Mouse (Mus musculus) limb, embryonic 14.5 days (tissue): ENCODE measurements around the gene Cpsf2. TPM values are rescaled to one million over a fixed set of nuclear protein-coding genes. Genes with fewer than 3 reads are reported as not detected.
"Not testable (repeated sequence)": the region's sequence is repeated elsewhere in the genome, so short reads cannot be mapped to it uniquely, and the experiment has no call there.

Source experiments
- ATAC-seq: fragments of 200-750 bp; cut with Nextera tagmentation; 2 replicates; pipeline ENCODE4 v1.8.0; 2017; ENCODE audit warnings: low read depth, moderate number of reproducible peaks, moderate TSS enrichment; ENCODE audit not compliant: low FRiP score
- DNase-seq: peaks from one replicate; pipeline ENCODE4 v3.0.0-alpha.2; 2015; ENCODE audit warnings: low spot score
- H3K27ac ChIP-seq: fragments of 300-500 bp; sonication (generic); replicated peaks from 2 replicates; pipeline ENCODE4 v1.5.1; 2014; ENCODE audit warnings: low read depth, mild to moderate bottlenecking, low read length, moderate library complexity, mixed read lengths
- H3K27me3 ChIP-seq: fragments of 300-500 bp; sonication (generic); 2 replicates; pipeline ENCODE4 v1.6.1; 2014; ENCODE audit warnings: low read length, mixed read lengths; ENCODE audit not compliant: control insufficient read depth, insufficient read depth
- H3K36me3 ChIP-seq: fragments of 300-500 bp; sonication (generic); 2 replicates; pipeline ENCODE4 v1.6.1; 2014; ENCODE audit warnings: mild to moderate bottlenecking, low read length, moderate library complexity, mixed read lengths; ENCODE audit not compliant: control insufficient read depth, insufficient read depth
- H3K4me1 ChIP-seq: fragments of 300-500 bp; sonication (generic); 2 replicates; pipeline ENCODE4 v1.6.1; 2014; ENCODE audit warnings: antibody characterized with exemption, low read length, mixed read lengths; ENCODE audit not compliant: control insufficient read depth, insufficient read depth
- H3K4me2 ChIP-seq: fragments of 300-500 bp; sonication (generic); replicated peaks from 2 replicates; pipeline ENCODE4 v1.6.1; 2014; ENCODE audit warnings: low read depth, mild to moderate bottlenecking, low read length, moderate library complexity; ENCODE audit not compliant: severe bottlenecking
- H3K4me3 ChIP-seq: fragments of 300-500 bp; sonication (generic); replicated peaks from 2 replicates; pipeline ENCODE4 v1.5.1; 2014; ENCODE audit warnings: low read length
- H3K9ac ChIP-seq: fragments of 300-500 bp; sonication (generic); 2 replicates; pipeline ENCODE4 v1.6.1; 2014; ENCODE audit warnings: mild to moderate bottlenecking, low read depth, low read length, moderate library complexity; ENCODE audit not compliant: severe bottlenecking
- H3K9me3 ChIP-seq: fragments of 300-500 bp; sonication (generic); 2 replicates; pipeline ENCODE4 v1.6.1; 2016; ENCODE audit warnings: low read length; ENCODE audit not compliant: control insufficient read depth
- POLR2A ChIP-seq: fragments of 200-500 bp; IDR thresholded peaks from 2 replicates; pipeline ENCODE4 v1.8.0; 2012; ENCODE audit warnings: inconsistent platforms, mild to moderate bottlenecking, moderate library complexity, borderline replicate concordance; ENCODE audit not compliant: insufficient read depth, insufficient read length; ENCODE audit errors: extremely low read depth
- WGBS: fragments of 180-500 bp; shearing (Covaris S2); extraction: QIAGEN DNeasy Blood & Tissue Kit; methylation state at CpG from one replicate; pipeline ENCODE4 v1.1.7; 2014; 5-methylcytosine and 5-hydroxymethylcytosine counted together
- polyA plus RNA-seq, 2 experiments: library from polyadenylated mRNA; depleted of rRNA in 1 of 2; stranded (reverse) in 1 of 2; unstranded in 1 of 2; fragments of >200 nt; fragmentation: Nextera tagmentation in 1 of 2; extraction: Ambion mirVana in 1 of 2; gene quantifications; 2 replicates each; pipeline versions ENCODE4 v1.2.1 to v1.2.3; 2012 to 2014

The Cpsf2 gene
- polyA plus RNA-seq, 2 experiments, result 14.3 to 26.7 TPM

GRCm38 (mm10) chr12:101948801-101949200, 27.0 kb upstream of the Cpsf2 start:
- no peak for DNase-seq
- Histone ChIP-seq H3K27ac (no peak overlapping the region), H3K9ac (no peak overlapping the region), H3K4me3 (no peak overlapping the region), H3K4me2 (no peak overlapping the region), H3K4me1 (no peaks in the 10 kb centered on the region), H3K9me3 (no peaks in the 10 kb centered on the region), H3K36me3 (peaks cover 34% of the 10 kb centered on the region), H3K27me3 (no peaks in the 10 kb centered on the region)
- WGBS, result 78% methylated on average over 4 of the region's 4 CpGs
- no peak for TF ChIP-seq POLR2A
- ATAC-seq, result no peak

GRCm38 (mm10) chr12:101955821-101956220, 20.0 kb upstream of the Cpsf2 start:
- not testable (repeated sequence) for DNase-seq, H3K4me3 ChIP-seq, H3K4me2 ChIP-seq, H3K9me3 ChIP-seq, H3K36me3 ChIP-seq, H3K27ac ChIP-seq, H3K27me3 ChIP-seq, H3K9ac ChIP-seq, ATAC-seq
- H3K4me1 ChIP-seq, result peaks cover 11% of the 10 kb centered on the region
- 94% methylated on average over 8 of the region's 8 CpGs for WGBS

GRCm38 (mm10) chr12:101957079-101957941, 18.5 kb upstream of the Cpsf2 start:
- H3K27me3 ChIP-seq, result no peaks in the 10 kb centered on the region
- TF ChIP-seq POLR2A, result no peak
- H3K4me1 ChIP-seq, result peaks cover 11% of the 10 kb centered on the region
- H3K4me2 ChIP-seq, result peak overlapping the region; percentile 63
- H3K9me3 ChIP-seq, result no peaks in the 10 kb centered on the region
- peak overlapping the region; percentile 75 for H3K9ac ChIP-seq
- no peaks in the 10 kb centered on the region for H3K36me3 ChIP-seq
- H3K27ac ChIP-seq, result no peak overlapping the region; the same call in 1 of the 2 replicates
- H3K4me3 ChIP-seq, result peak overlapping the region; percentile 74
- no peak for DNase-seq
- ATAC-seq, result peak; percentile 3; the same call in 1 of the 2 replicates
- 12% methylated on average over 26 of the region's 26 CpGs for WGBS

- H3K9ac ChIP-seq, result peak within 1 kb of the TSS; percentile 75
- H3K4me3 ChIP-seq, result peak within 1 kb of the TSS; percentile 74
- DNase-seq (peak; percentile 95), ATAC-seq (peak; percentile 100)
- TF ChIP-seq POLR2A, result peak; percentile 36; the same call in 1 of the 2 replicates
- no peaks in the 10 kb centered on the region for H3K9me3 ChIP-seq
- no peak within 1 kb of the TSS; the same call in 1 of the 2 replicates for H3K27ac ChIP-seq
- no peaks in the 10 kb centered on the region for H3K36me3 ChIP-seq
- no peaks in the 10 kb centered on the region for H3K27me3 ChIP-seq
- peak within 1 kb of the TSS; percentile 63 for H3K4me2 ChIP-seq
- peaks cover 11% of the 10 kb centered on the region for H3K4me1 ChIP-seq
- under 1% methylated on average over 39 of the region's 54 CpGs for WGBS
These were observed 17.7 kb upstream of the Cpsf2 start, which contains the start of gene Atxn3 for GRCm38 (mm10) chr12:101957942-101958544. Atxn3 (minus strand) TSS chr12:101958246.

- Histone ChIP-seq H3K9me3 (no peaks in the 10 kb centered on the region), H3K27ac (no peak overlapping the region), H3K36me3 (no peaks in the 10 kb centered on the region), H3K27me3 (no peaks in the 10 kb centered on the region), H3K4me1 (peaks cover 11% of the 10 kb centered on the region), H3K4me3 (peak overlapping the region; percentile 74), H3K4me2 (peak overlapping the region; percentile 43), H3K9ac (no peak overlapping the region)
- TF ChIP-seq POLR2A, result no peak
- ATAC-seq, result peak; percentile 4; the same call in 1 of the 2 replicates
- DNase-seq, result no peak
- WGBS, result 53% methylated on average over 9 of the region's 9 CpGs
These were observed 17.2 kb upstream of the Cpsf2 start for GRCm38 (mm10) chr12:101958556-101958955.

- 85% methylated on average over 5 of the region's 5 CpGs for WGBS
- DNase-seq, H3K4me3 ChIP-seq, H3K36me3 ChIP-seq, H3K9me3 ChIP-seq, H3K9ac ChIP-seq, H3K27ac ChIP-seq, ATAC-seq, H3K27me3 ChIP-seq: not testable (repeated sequence)
- peaks cover 11% of the 10 kb centered on the region for H3K4me1 ChIP-seq
- peak overlapping the region; percentile 43 for H3K4me2 ChIP-seq
These were observed 16.6 kb upstream of the Cpsf2 start for GRCm38 (mm10) chr12:101958960-101959780.
